Mouse (Mus musculus) neural tube, embryonic 15.5 days (tissue): ENCODE results near the gene Tns2. TPM values are rescaled to one million over a fixed set of nuclear protein-coding genes. Genes with fewer than 3 reads are reported as not detected.

ENCODE experiments used
- ATAC-seq: fragments of 200-750 bp; cut with Nextera tagmentation; 2 replicates; pipeline ENCODE4 v1.8.0; 2017; ENCODE audit warnings: mild to moderate bottlenecking, moderate TSS enrichment, moderate library complexity; ENCODE audit not compliant: low FRiP score
- H3K27ac ChIP-seq: fragments of 300-500 bp; sonication (generic); replicated peaks from 2 replicates; pipeline ENCODE4 v1.5.1; 2015; ENCODE audit warnings: mild to moderate bottlenecking, inconsistent platforms
- H3K27me3 ChIP-seq: fragments of 300-500 bp; sonication (generic); replicated peaks from 2 replicates; pipeline ENCODE4 v1.6.1; 2015; ENCODE audit warnings: inconsistent platforms
- H3K36me3 ChIP-seq: fragments of 300-500 bp; sonication (generic); 2 replicates; pipeline ENCODE4 v1.6.1; 2015; ENCODE audit warnings: inconsistent platforms
- H3K4me1 ChIP-seq: fragments of 300-500 bp; sonication (generic); 2 replicates; pipeline ENCODE4 v1.6.1; 2015; ENCODE audit warnings: inconsistent platforms
- H3K4me2 ChIP-seq: fragments of 300-500 bp; sonication (generic); 2 replicates; pipeline ENCODE4 v1.6.1; 2015; ENCODE audit warnings: inconsistent platforms, mild to moderate bottlenecking, moderate library complexity
- H3K4me3 ChIP-seq: fragments of 300-500 bp; sonication (generic); replicated peaks from 2 replicates; pipeline ENCODE4 v1.5.1; 2015; ENCODE audit warnings: mild to moderate bottlenecking, inconsistent platforms
- H3K9ac ChIP-seq: fragments of 300-500 bp; sonication (generic); replicated peaks from 2 replicates; pipeline ENCODE4 v1.6.1; 2015; ENCODE audit warnings: mild to moderate bottlenecking, inconsistent platforms
- H3K9me3 ChIP-seq: fragments of 300-500 bp; sonication (generic); replicated peaks from 2 replicates; pipeline ENCODE4 v1.6.1; 2016; ENCODE audit warnings: inconsistent platforms
- WGBS: fragments of 180-500 bp; shearing (Covaris S2); methylation state at CpG from one replicate; pipeline ENCODE4 v1.1.7; 2015; ENCODE audit warnings: mixed read lengths; 5-methylcytosine and 5-hydroxymethylcytosine counted together
- polyA plus RNA-seq: library from polyadenylated mRNA; unstranded; fragments of >200 nt; fragmentation: Nextera tagmentation; extraction: Ambion mirVana; gene quantifications from 2 replicates; pipeline ENCODE4 v1.2.1, GENCODE M21; 2015

Tns2 gene
- polyA plus RNA-seq, 1 experiment from 2014 or later, result 9.8 TPM

DNA sequence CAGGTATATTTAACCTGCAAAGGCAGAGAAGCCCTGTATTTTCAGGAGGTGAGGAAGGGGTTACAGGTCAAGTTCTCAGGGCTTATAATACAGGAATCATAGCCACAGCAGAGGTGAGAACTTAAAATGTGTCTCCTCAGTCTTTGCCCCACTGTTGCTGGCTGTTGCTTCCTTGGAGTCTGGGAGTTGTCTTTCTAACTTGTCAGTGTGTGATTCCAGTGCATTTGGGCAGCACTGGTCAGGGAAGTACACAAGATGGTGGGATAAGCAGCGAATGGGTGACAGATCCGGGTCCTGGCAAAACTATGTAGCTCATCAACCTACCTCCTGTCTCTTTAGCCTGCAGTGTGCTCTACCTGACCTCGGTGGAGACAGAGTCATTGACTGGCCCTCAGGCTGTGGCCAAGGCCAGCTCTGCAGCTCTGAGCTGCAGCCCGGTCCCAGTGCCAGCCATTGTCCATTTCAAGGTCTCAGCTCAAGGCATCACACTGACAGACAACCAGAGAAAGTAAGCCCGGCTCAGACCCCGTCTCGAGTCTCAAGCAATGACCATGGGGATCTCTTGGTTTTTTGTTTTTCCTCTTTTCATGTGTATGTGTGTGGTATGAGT lies 14.5 kb downstream of the Tns2 start:
- no peak overlapping the region for H3K27ac ChIP-seq
- no peak for ATAC-seq
- WGBS, result 89% methylated on average over 7 of the region's 7 CpGs
- H3K4me1 ChIP-seq, result peaks cover 24% of the 10 kb centered on the region
- H3K4me2 ChIP-seq, result no peak overlapping the region
- H3K9me3 ChIP-seq, result no peaks in the 10 kb centered on the region
- H3K36me3 ChIP-seq, result peaks cover 43% of the 10 kb centered on the region
- no peaks in the 10 kb centered on the region for H3K27me3 ChIP-seq
- no peak overlapping the region for H3K4me3 ChIP-seq
- H3K9ac ChIP-seq, result no peak overlapping the region

DNA sequence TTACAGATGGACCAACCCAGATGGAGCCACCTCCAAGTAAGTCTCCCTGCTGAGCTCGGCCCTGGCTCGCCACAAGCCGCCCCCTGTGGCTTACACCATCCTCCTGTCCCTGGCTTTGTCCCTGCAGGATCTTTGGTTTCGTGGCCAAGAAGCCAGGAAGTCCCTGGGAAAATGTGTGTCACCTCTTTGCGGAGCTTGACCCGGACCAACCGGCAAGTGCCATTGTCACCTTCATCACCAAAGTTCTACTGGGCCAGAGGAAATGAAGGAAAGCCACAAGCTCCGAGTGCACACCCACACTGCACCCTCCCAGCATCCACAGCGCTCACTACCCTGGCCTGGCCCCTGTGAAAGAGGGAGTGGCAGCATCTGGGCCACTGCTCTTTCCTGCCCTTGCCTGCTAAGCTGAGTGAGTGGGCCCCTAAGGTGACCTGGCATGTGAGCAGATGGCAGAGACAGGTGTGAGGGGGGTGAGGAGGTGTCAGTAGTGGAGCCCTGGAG lies 15.6 kb downstream of the Tns2 start:
- Histone ChIP-seq H3K9me3 (no peaks in the 10 kb centered on the region), H3K9ac (no peak overlapping the region), H3K4me3 (no peak overlapping the region), H3K27ac (peak overlapping the region; percentile 29), H3K27me3 (no peaks in the 10 kb centered on the region), H3K4me2 (no peak overlapping the region), H3K36me3 (peaks cover 52% of the 10 kb centered on the region), H3K4me1 (peaks cover 24% of the 10 kb centered on the region)
- WGBS, result 70% methylated on average over 9 of the region's 9 CpGs
- no peak for ATAC-seq

DNA sequence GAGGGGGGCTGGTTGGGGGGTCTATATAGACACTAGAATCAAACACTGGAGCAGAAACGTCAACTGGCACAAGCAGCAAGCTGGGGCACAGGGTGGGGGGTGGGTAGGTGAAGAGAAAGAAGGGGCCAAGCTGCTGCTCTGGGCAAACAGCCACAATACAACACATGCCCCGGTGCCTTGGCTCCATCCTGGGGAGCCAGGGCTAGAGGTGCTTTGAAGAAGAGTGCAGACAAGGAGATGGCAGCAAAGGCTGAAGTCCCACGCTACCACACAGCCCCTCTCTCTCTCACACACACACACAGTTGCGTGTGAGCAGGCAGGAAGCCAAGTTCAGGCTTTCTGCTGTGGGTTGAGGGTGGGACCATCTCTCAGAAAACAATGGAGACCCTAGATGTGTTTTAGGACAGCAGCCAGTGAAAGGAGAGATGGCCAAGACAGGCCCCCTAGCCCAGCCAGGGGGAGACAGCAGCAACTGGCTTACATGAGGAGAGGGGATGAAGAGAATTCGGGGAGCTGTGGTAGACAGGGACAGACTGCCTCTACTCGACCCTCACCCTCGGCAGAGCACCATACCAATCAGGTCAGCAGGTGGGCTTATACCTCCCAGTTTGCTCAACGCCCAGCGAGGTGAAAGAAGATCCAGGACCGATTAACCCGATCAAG lies 16.7 kb downstream of the Tns2 start:
- Histone ChIP-seq H3K9ac (no peak overlapping the region), H3K4me3 (no peak overlapping the region), H3K27me3 (no peaks in the 10 kb centered on the region), H3K4me1 (peaks cover 24% of the 10 kb centered on the region), H3K27ac (peak overlapping the region; percentile 29), H3K36me3 (peaks cover 63% of the 10 kb centered on the region), H3K9me3 (no peaks in the 10 kb centered on the region), H3K4me2 (no peak overlapping the region)
- ATAC-seq, result peak; percentile 45
- WGBS, result 68% methylated on average over 11 of the region's 11 CpGs

DNA sequence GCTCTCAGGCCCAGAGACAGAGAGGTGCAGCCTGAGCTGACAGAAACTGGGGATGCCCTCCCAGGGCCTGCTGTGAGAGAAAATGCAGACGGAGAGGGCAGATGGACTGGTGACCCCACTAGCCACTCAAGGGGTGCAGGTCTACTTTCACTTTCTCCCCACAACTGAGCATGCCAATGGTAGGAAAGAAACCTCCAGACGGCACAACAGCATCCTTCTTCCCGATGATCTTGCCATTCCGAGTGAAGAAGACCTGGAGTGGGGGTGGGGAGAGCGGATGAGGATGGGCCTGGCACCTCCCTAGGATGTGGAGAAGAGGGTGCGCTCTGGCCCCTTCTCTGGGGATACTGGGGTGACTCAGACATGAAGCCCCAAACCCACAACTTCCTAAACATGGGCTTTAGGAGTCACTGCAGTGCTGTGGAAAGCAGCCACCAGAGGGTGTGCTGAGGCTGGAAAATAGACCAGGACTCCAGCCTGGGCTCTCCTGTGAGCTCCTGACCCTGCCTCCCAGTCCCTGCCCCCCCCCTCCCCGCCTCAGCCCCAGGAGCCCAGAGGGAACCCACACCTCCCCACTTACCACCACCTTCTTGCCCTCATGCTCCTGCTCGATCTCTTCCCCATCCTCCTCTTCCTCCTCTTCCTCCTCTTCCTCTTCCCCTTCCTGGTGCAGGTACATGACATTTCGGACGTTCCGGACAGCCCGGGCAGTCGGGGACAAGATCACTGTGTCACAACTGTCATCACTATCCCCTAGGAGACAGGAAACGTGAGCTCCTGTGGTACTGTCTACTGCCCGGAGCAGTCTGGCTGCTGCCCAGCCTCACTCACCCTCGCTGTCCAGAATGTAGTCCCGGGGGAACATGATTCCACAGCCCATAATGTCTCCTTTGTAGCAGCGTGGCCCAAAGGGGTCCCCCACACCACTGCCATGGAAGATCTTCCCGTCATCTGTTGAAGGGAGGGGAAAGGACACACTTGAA lies 17.5 kb downstream of the Tns2 start:
- H3K4me2 ChIP-seq, result no peak overlapping the region
- ATAC-seq, result no peak
- 75% methylated on average over 19 of the region's 19 CpGs for WGBS

DNA sequence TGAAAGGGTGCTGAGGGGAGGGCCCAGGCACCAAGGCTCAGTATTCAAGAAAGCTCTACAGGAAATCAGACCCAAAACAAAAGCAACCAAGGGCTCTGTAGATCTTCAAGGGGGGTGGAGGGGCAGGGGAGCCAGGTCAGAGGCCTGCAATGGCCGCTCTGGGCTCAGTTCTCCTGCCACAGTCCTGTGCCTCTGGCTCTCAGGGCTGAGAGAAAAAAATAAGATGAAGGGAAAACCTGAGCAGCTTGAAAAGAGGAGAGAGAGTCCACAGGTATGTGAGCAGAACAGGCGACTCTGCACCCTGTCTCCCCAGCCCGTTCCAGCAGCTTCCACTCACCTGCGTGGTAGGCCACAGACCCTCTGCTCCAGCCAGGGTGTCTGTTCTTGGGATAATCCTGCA lies 18.4 kb downstream of the Tns2 start:
- Histone ChIP-seq H3K4me1 (peaks cover 24% of the 10 kb centered on the region), H3K36me3 (peaks cover 70% of the 10 kb centered on the region), H3K4me2 (no peak overlapping the region), H3K27me3 (no peaks in the 10 kb centered on the region), H3K4me3 (no peak overlapping the region), H3K9ac (no peak overlapping the region), H3K9me3 (no peaks in the 10 kb centered on the region), H3K27ac (no peak overlapping the region)
- no peak for ATAC-seq
- 91% methylated on average over 4 of the region's 4 CpGs for WGBS

More for the DNA sequence above, 17.5 kb downstream of the Tns2 start:
- Histone ChIP-seq H3K36me3 (peaks cover 65% of the 10 kb centered on the region), H3K9me3 (no peaks in the 10 kb centered on the region), H3K4me1 (peaks cover 24% of the 10 kb centered on the region), H3K27ac (peak overlapping the region; percentile 29), H3K4me3 (no peak overlapping the region), H3K9ac (no peak overlapping the region), H3K27me3 (no peaks in the 10 kb centered on the region)

DNA sequence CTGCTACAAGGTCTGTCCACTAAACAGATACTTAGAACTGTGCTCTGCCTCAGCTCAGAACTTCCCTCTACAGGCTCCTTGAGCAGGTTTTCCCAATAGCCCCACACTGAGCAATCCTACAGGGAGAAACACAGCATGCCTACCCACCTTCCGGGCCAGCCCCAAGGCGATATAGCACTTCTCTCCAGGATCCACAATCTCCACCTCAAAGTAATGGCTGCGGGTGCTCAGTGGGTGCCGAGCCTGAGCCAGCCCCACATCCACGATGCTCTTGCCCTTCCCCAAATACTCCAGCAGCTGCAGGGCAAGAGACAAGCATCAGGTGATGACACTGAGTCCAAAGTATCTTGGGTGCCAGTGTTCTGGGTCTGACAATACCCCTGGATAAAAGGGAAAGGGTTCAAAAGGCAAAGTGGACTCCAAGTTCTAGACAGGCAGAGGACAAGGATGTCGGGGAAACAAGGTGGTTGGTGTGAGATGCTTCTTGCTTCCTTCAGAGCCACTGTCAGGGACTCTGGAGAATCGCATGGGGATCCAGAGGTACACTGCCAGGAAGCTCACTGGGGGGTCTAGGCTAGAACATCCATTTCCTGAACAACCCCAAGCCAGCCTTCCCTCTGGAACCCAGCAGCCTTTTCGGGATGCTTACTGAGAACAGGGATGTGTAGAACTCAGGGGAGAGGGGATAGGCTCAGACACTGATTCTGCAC lies 19.1 kb downstream of the Tns2 start:
- H3K4me3 ChIP-seq, result no peak overlapping the region
- 79% methylated on average over 8 of the region's 8 CpGs for WGBS
- H3K27ac ChIP-seq, result no peak overlapping the region
- H3K27me3 ChIP-seq, result no peaks in the 10 kb centered on the region
- H3K36me3 ChIP-seq, result peaks cover 71% of the 10 kb centered on the region
- H3K4me2 ChIP-seq, result no peak overlapping the region
- no peak overlapping the region for H3K9ac ChIP-seq
- peaks cover 24% of the 10 kb centered on the region for H3K4me1 ChIP-seq
- no peaks in the 10 kb centered on the region for H3K9me3 ChIP-seq
- ATAC-seq, result no peak

DNA sequence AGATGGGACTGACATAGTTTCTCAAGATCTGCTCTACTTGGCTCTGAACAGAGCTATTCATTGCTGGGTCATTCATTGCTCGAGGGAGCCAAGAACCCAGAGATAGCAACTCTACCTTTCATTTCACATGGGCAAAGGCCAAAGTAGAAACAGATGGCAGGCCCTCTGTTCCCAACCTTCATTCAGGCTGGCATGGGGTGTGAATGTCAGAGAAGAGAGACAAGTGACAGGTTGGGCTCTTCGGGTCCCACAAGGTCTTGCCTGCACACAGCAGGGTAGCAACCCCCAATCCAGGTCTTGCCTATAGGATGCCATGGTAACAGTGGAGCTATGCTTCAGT lies 19.6 kb downstream of the Tns2 start:
- peaks cover 24% of the 10 kb centered on the region for H3K4me1 ChIP-seq
- H3K9ac ChIP-seq, result no peak overlapping the region
- WGBS, result 83% methylated on average over 2 of the region's 2 CpGs
- H3K9me3 ChIP-seq, result no peaks in the 10 kb centered on the region
- no peak for ATAC-seq
- H3K36me3 ChIP-seq, result peaks cover 77% of the 10 kb centered on the region
- no peaks in the 10 kb centered on the region for H3K27me3 ChIP-seq
- H3K4me2 ChIP-seq, result no peak overlapping the region
- no peak overlapping the region for H3K27ac ChIP-seq
- H3K4me3 ChIP-seq, result no peak overlapping the region

DNA sequence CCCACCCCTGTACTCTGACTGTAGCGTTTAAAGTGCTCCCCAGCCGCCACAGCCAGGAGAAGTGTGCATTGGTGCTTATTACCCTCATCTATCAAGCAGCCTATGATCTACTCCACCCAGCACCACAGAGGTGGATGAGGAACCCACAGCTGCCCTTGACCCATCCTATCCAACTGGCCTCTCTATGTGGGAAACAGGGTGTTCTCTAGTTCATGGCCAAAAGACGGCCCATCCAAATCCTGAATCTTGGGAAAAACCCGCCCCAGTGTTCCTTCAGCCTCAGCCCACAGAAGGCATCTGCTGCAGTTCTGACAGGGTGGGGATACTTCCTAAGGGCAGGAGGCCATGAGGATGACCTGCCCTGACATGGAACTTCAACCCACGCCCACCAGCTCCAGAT lies 20.3 kb downstream of the Tns2 start:
- Histone ChIP-seq H3K9me3 (no peaks in the 10 kb centered on the region), H3K9ac (no peak overlapping the region), H3K27ac (no peak overlapping the region), H3K4me1 (peaks cover 24% of the 10 kb centered on the region), H3K36me3 (peaks cover 80% of the 10 kb centered on the region), H3K4me3 (no peak overlapping the region), H3K4me2 (no peak overlapping the region), H3K27me3 (no peaks in the 10 kb centered on the region)
- 85% methylated on average over 5 of the region's 5 CpGs for WGBS
- no peak for ATAC-seq

DNA sequence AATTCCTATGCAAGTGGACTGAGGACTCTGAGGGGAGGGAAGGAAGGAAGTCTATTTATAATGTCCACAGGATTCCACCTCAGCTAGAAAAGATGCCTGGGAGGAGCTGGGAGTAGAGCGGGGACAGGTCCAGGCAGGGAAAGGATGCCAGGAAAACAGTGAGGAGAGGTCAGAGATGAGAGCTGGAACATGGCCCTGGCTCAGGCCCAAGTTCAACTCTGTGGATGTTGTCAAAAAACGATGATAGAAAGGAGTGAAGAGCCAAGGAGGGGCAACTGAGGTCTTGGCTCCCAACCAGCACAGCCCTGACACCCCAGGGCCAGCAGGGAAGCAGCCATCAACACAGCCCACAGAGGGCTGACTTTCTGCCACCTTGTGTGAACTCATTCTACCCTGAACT lies 26.1 kb downstream of the Tns2 start:
- 79% methylated on average over 2 of the region's 2 CpGs for WGBS
- Histone ChIP-seq H3K27me3 (no peaks in the 10 kb centered on the region), H3K27ac (no peak overlapping the region), H3K9me3 (no peaks in the 10 kb centered on the region), H3K4me1 (no peaks in the 10 kb centered on the region), H3K4me3 (no peak overlapping the region), H3K4me2 (no peak overlapping the region), H3K36me3 (peaks cover 81% of the 10 kb centered on the region), H3K9ac (no peak overlapping the region)
- no peak for ATAC-seq

DNA sequence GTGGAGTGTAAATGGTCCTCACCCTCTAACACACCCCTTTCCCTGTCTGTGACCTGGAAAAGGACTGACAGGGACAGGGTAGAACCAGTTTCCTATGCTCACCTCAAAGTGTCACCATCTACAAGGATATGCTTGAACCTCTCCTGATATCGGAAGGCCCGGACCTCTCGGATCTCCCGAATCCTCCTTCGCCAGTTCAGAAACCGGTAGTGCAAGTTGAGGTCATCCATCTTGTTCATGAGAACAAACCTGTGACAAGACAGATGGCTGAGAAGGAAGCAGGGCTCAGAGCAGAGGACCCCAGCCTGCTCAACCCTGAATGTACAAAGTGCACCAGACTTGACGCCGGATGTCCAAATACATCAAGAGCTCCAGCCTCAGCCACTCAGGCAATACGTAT lies 33.1 kb downstream of the Tns2 start:
- WGBS, result 89% methylated on average over 9 of the region's 9 CpGs

DNA sequence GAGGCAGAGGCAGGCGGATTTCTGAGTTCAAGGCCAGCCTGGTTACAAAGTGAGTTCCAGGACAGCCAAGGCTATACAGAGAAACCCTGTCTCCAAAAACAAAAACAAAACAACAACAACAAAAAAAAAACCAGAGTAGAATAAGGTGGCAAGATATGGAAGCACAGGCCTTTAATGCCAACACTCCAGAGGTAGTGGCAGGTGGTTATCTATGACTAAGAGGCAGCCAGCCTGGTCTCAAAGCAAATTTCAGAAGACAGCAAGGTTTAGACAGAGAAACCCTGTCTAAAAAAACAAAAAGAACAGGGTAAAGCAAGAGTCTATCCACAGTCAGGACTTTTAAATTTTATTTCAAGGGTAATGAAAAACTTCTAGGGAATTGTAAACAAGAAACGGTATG lies 34.5 kb downstream of the Tns2 start:
- H3K4me2 ChIP-seq, result peak overlapping the region; percentile 65
- peak overlapping the region; percentile 92; the same call in 1 of the 2 replicates for H3K4me3 ChIP-seq
- H3K36me3 ChIP-seq, result peaks cover 37% of the 10 kb centered on the region
- peaks cover 27% of the 10 kb centered on the region for H3K4me1 ChIP-seq
- H3K27me3 ChIP-seq, result no peaks in the 10 kb centered on the region
- no peak overlapping the region for H3K27ac ChIP-seq
- no peak overlapping the region for H3K9ac ChIP-seq
- WGBS, result 86% methylated on average over 2 of the region's 2 CpGs
- no peaks in the 10 kb centered on the region for H3K9me3 ChIP-seq
- no peak for ATAC-seq

More for the DNA sequence above, 33.1 kb downstream of the Tns2 start:
- no peak overlapping the region for H3K4me2 ChIP-seq
- H3K9me3 ChIP-seq, result no peaks in the 10 kb centered on the region
- H3K4me1 ChIP-seq, result peaks cover 27% of the 10 kb centered on the region
- no peak overlapping the region for H3K27ac ChIP-seq
- no peak overlapping the region for H3K9ac ChIP-seq
- peaks cover 51% of the 10 kb centered on the region for H3K36me3 ChIP-seq
- H3K27me3 ChIP-seq, result no peaks in the 10 kb centered on the region
- no peak for ATAC-seq
- H3K4me3 ChIP-seq, result no peak overlapping the region
